Mouse (Mus musculus): ENCODE results near the gene Mrpl10. TPM values are rescaled to one million over a fixed set of nuclear protein-coding genes. Genes with fewer than 3 reads are reported as not detected.

The Mrpl10 gene
- polyA plus RNA-seq, 1 experiment: 34.0 TPM

GRCm38 (mm10) chr11:97025721-97026344 lies 15.5 kb upstream of the Mrpl10 start:
- peaks cover 10% of the 10 kb centered on the region for H3K4me1 ChIP-seq (ENCODE audit: control insufficient read depth, insufficient read depth, low read length)
- no peak for TF ChIP-seq POLR2A (IDR thresholded peaks at IDR 0.05; ENCODE audit: borderline replicate concordance, low read depth, low read length)
- peak; percentile 45 for TF ChIP-seq CTCF (IDR thresholded peaks at IDR 0.05; ENCODE audit: low read depth, low read length)
- peak overlapping the region; percentile 38 for H3K4me3 ChIP-seq (ENCODE audit: insufficient read depth, low read length)
- H3K27ac ChIP-seq (ENCODE audit: insufficient read depth, low read depth, low read length): no peak overlapping the region

GRCm38 (mm10) chr11:97029686-97030417 lies 11.5 kb upstream of the Mrpl10 start, which contains the start of gene Scrn2:
Scrn2 (plus strand) TSS chr11:97029938.
- Histone ChIP-seq H3K27ac (ENCODE audit: insufficient read depth, low read depth, low read length) (no peak within 1 kb of the TSS), H3K4me3 (ENCODE audit: insufficient read depth, low read length) (peak within 1 kb of the TSS; percentile 74), H3K4me1 (ENCODE audit: control insufficient read depth, insufficient read depth, low read length) (peaks cover 8% of the 10 kb centered on the region)
- TF ChIP-seq POLR2A (IDR thresholded peaks at IDR 0.05; ENCODE audit: borderline replicate concordance, low read depth, low read length): no peak
- TF ChIP-seq CTCF (IDR thresholded peaks at IDR 0.05; ENCODE audit: low read depth, low read length): peak; percentile 50; the same call in 1 of the 2 replicates

- Histone ChIP-seq H3K27ac (ENCODE audit: insufficient read depth, low read depth, low read length) (no peak overlapping the region), H3K4me1 (ENCODE audit: control insufficient read depth, insufficient read depth, low read length) (peaks cover 8% of the 10 kb centered on the region), H3K4me3 (ENCODE audit: insufficient read depth, low read length) (peak overlapping the region; percentile 74)
- no peak for TF ChIP-seq POLR2A (IDR thresholded peaks at IDR 0.05; ENCODE audit: borderline replicate concordance, low read depth, low read length)
- TF ChIP-seq CTCF (IDR thresholded peaks at IDR 0.05; ENCODE audit: low read depth, low read length): no peak
Measured at GRCm38 (mm10) chr11:97030426-97030825, 10.9 kb upstream of the Mrpl10 start.

- Histone ChIP-seq H3K4me3 (ENCODE audit: insufficient read depth, low read length) (no peak overlapping the region), H3K4me1 (ENCODE audit: control insufficient read depth, insufficient read depth, low read length) (peaks cover 3% of the 10 kb centered on the region; the same call in 1 of the 2 replicates), H3K27ac (ENCODE audit: insufficient read depth, low read depth, low read length) (no peak overlapping the region)
- TF ChIP-seq POLR2A (IDR thresholded peaks at IDR 0.05; ENCODE audit: borderline replicate concordance, low read depth, low read length) (no peak), CTCF (IDR thresholded peaks at IDR 0.05; ENCODE audit: low read depth, low read length) (no peak)
Measured at GRCm38 (mm10) chr11:97031977-97032376, 9.4 kb upstream of the Mrpl10 start.

GRCm38 (mm10) chr11:97032499-97032898 lies 8.9 kb upstream of the Mrpl10 start:
- peaks cover 3% of the 10 kb centered on the region; the same call in 1 of the 2 replicates for H3K4me1 ChIP-seq (ENCODE audit: control insufficient read depth, insufficient read depth, low read length)
- no peak for TF ChIP-seq CTCF (IDR thresholded peaks at IDR 0.05; ENCODE audit: low read depth, low read length)
- TF ChIP-seq POLR2A (IDR thresholded peaks at IDR 0.05; ENCODE audit: borderline replicate concordance, low read depth, low read length): no peak
- no peak overlapping the region for H3K27ac ChIP-seq (ENCODE audit: insufficient read depth, low read depth, low read length)
- H3K4me3 ChIP-seq (ENCODE audit: insufficient read depth, low read length): no peak overlapping the region

GRCm38 (mm10) chr11:97033781-97034180 lies 7.6 kb upstream of the Mrpl10 start:
- no peak overlapping the region for H3K4me3 ChIP-seq (ENCODE audit: insufficient read depth, low read length)
- H3K4me1 ChIP-seq (ENCODE audit: control insufficient read depth, insufficient read depth, low read length): peaks cover 3% of the 10 kb centered on the region; the same call in 1 of the 2 replicates
- H3K27ac ChIP-seq (ENCODE audit: insufficient read depth, low read depth, low read length): no peak overlapping the region
- TF ChIP-seq CTCF (IDR thresholded peaks at IDR 0.05; ENCODE audit: low read depth, low read length) (no peak), POLR2A (IDR thresholded peaks at IDR 0.05; ENCODE audit: borderline replicate concordance, low read depth, low read length) (no peak)

- H3K4me1 ChIP-seq (ENCODE audit: control insufficient read depth, insufficient read depth, low read length): peaks cover 4% of the 10 kb centered on the region
- TF ChIP-seq POLR2A (IDR thresholded peaks at IDR 0.05; ENCODE audit: borderline replicate concordance, low read depth, low read length) (no peak), CTCF (IDR thresholded peaks at IDR 0.05; ENCODE audit: low read depth, low read length) (no peak)
- no peak overlapping the region for H3K27ac ChIP-seq (ENCODE audit: insufficient read depth, low read depth, low read length)
Measured at GRCm38 (mm10) chr11:97036141-97036540, 5.2 kb upstream of the Mrpl10 start.

GRCm38 (mm10) chr11:97038881-97039280 lies 2.5 kb upstream of the Mrpl10 start:
- Histone ChIP-seq H3K27ac (ENCODE audit: insufficient read depth, low read depth, low read length) (no peak overlapping the region), H3K4me3 (ENCODE audit: insufficient read depth, low read length) (no peak overlapping the region), H3K4me1 (ENCODE audit: control insufficient read depth, insufficient read depth, low read length) (peaks cover 8% of the 10 kb centered on the region)
- TF ChIP-seq CTCF (IDR thresholded peaks at IDR 0.05; ENCODE audit: low read depth, low read length) (no peak), POLR2A (IDR thresholded peaks at IDR 0.05; ENCODE audit: borderline replicate concordance, low read depth, low read length) (no peak)

More at GRCm38 (mm10) chr11:97036141-97036540, 5.2 kb upstream of the Mrpl10 start:
- no peak overlapping the region for H3K4me3 ChIP-seq (ENCODE audit: insufficient read depth, low read length)

- peaks cover 8% of the 10 kb centered on the region for H3K4me1 ChIP-seq (ENCODE audit: control insufficient read depth, insufficient read depth, low read length)
- TF ChIP-seq CTCF (IDR thresholded peaks at IDR 0.05; ENCODE audit: low read depth, low read length): no peak
- TF ChIP-seq POLR2A (IDR thresholded peaks at IDR 0.05; ENCODE audit: borderline replicate concordance, low read depth, low read length): no peak
- H3K27ac ChIP-seq (ENCODE audit: insufficient read depth, low read depth, low read length): no peak overlapping the region
Measured at GRCm38 (mm10) chr11:97040301-97041021, 899 bp upstream of the Mrpl10 start.

More at GRCm38 (mm10) chr11:97040301-97041021, 899 bp upstream of the Mrpl10 start:
- H3K4me3 ChIP-seq (ENCODE audit: insufficient read depth, low read length): peak overlapping the region; percentile 73
